Comparison of ENCODE assay signal across 15 mouse cellular contexts in the genomic region with DNA sequence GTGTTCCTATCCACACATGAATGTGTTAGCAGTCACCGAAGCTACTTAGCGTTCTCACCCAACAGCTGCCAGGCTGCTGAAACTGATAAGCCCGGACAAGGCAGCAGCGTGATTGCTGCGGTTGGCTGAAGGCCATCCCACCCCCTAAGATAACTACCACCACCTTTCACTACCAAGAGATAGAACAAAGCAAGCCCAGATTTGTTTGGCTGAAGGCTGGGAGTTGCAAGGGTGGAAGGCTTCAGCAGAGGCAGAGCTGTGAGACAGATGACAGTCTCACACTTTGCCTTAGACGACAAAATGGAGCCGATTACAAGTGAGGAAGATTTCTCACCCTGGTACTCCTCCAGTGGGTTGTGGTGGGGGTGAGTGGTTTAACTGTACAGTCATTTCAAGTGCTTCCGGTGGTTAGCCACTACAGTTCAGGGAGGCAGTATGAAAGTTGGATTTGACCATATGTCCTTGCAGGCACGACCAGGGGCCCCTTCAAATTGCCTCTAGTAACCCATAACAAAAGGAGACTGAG. TPM values are rescaled to one million over a fixed set of nuclear protein-coding genes. Genes with fewer than 3 reads are reported as not detected.
DNase-seq lines count a peak whose midpoint lies in the region.
"Had no signal": no experiment of that assay in that cellular context is flagged by ENCODE, and none has a peak within 500 bp of the region (broad histone marks: within the 10 kb centered on the region; RNA-seq: fewer than 3 reads in every experiment).

No protein-coding gene starts in this region.

- peak; percentile 93 for DNase-seq in 416B (ENCODE audit: low read depth)
- DNase-seq in CD4-positive helper T cell, adult 2 months (ENCODE audit: low read depth, low spot score), result peak; percentile 19
- DNase-seq in heart, embryonic 10.5 days (ENCODE audit: low spot score), result peak; percentile 88
- DNase-seq in induced T-regulatory cell, adult 2 months (ENCODE audit: low read depth), result peak; percentile 56
- no peak for DNase-seq in layer of hippocampus, adult 9-10 months (ENCODE audit: low spot score)
- no peak for DNase-seq in left cerebral cortex, adult 9 months (ENCODE audit: low spot score in 2 of 2)
- no peak for DNase-seq in right cerebral cortex, postnatal 4 days
- DNase-seq: adrenal gland, adult 2 months; cerebellum, adult 11-12 months; gastrocnemius, postnatal 25 days; kidney, adult 11 months; thymus, postnatal 36 days had no signal

- no peaks in the 10 kb centered on the region for H3K9me3 ChIP-seq in heart, embryonic 10.5 days
- H3K9me3 ChIP-seq: embryonic facial prominence, embryonic 10.5 days had no signal

- peak overlapping the region; percentile 24 for H3K4me3 ChIP-seq in heart, embryonic 10.5 days
- H3K4me3 ChIP-seq: embryonic facial prominence, embryonic 10.5 days had no signal

- H3K27ac ChIP-seq in heart, embryonic 10.5 days, result peak overlapping the region; percentile 73
- H3K27ac ChIP-seq: embryonic facial prominence, embryonic 10.5 days; macrophage had no signal

- peaks cover 26% of the 10 kb centered on the region for H3K4me1 ChIP-seq in heart, embryonic 10.5 days

- H3K36me3 ChIP-seq in heart, embryonic 10.5 days, result no peaks in the 10 kb centered on the region
- H3K36me3 ChIP-seq: embryonic facial prominence, embryonic 10.5 days had no signal

- 7% methylated on average over 9 of the region's 9 CpGs for WGBS in heart, embryonic 10.5 days

- H3K27me3 ChIP-seq in heart, embryonic 10.5 days (ENCODE audit: insufficient read depth, poor library complexity, severe bottlenecking), result peaks cover 6% of the 10 kb centered on the region
- H3K27me3 ChIP-seq: Patski had no signal

RNA-seq across cellular contexts. Expression of gene Sbf2, which starts 4.4 kb away (rescaled TPM):
- 28.6 and 33.4 TPM in 2 replicates for polyA plus RNA-seq in heart, embryonic 10.5 days (2016; fragmentation: Nextera tagmentation; extraction: Ambion mirVana)

RNA-seq across cellular contexts. Expression of gene Adm, which starts 8.3 kb away (rescaled TPM):
- polyA plus RNA-seq in heart, embryonic 10.5 days (2016; fragmentation: Nextera tagmentation; extraction: Ambion mirVana), result 9.3 and 13.1 TPM in 2 replicates
- polyA plus RNA-seq: Patski had no signal

Comparison
In these comparisons a context has a peak if more than half of its experiments do, and no peak if none do; other contexts are left out.
1. DNase-seq: peak in 416B (single experiment), CD4-positive helper T cell, adult 2 months (single experiment), heart, embryonic 10.5 days (single experiment) and induced T-regulatory cell, adult 2 months (single experiment); none in layer of hippocampus, adult 9-10 months (single experiment), left cerebral cortex, adult 9 months (0 of 2) and right cerebral cortex, postnatal 4 days (single experiment).